Mouse (Mus musculus) megakaryocyte, embryonic 14.5 days (primary cell): ENCODE results near the gene Cnga4. TPM values are rescaled to one million over a fixed set of nuclear protein-coding genes. Genes with fewer than 3 reads are reported as not detected.
"Not testable (repeated sequence)": the region's sequence is repeated elsewhere in the genome, so short reads cannot be mapped to it uniquely, and the experiment has no call there.

Source experiments
- H3K27me3 ChIP-seq: replicated peaks from 2 replicates; pipeline ENCODE3; 2012; ENCODE audit warnings: inconsistent platforms
- H3K36me3 ChIP-seq: replicated peaks from 2 replicates; pipeline ENCODE3; 2012; ENCODE audit warnings: low read length, inconsistent platforms, mixed read lengths
- H3K4me1 ChIP-seq: 2 replicates; pipeline ENCODE4 v1.6.1; 2012; ENCODE audit warnings: inconsistent platforms
- H3K4me3 ChIP-seq: replicated peaks from 2 replicates; pipeline ENCODE3; 2012; ENCODE audit warnings: moderate library complexity, mild to moderate bottlenecking, inconsistent platforms
- H3K9me3 ChIP-seq: 2 replicates; pipeline ENCODE4 v1.6.1; 2012; ENCODE audit warnings: inconsistent platforms
- FLI1 ChIP-seq: IDR thresholded peaks from 2 replicates; pipeline ENCODE4 v1.6.1; 2012; ENCODE audit warnings: low read length, inconsistent platforms, mixed read lengths
- GATA1 ChIP-seq: IDR thresholded peaks from 3 replicates; pipeline ENCODE4 v1.6.1; 2012; ENCODE audit warnings: mixed read lengths, low read length, inconsistent platforms, borderline replicate concordance
- polyA plus RNA-seq: library from polyadenylated mRNA; stranded (reverse); fragments of >175 nt; gene quantifications from 2 replicates; pipeline ENCODE4 v1.2.3, GENCODE M21; 2012; ENCODE audit warnings: low replicate concordance; ENCODE audit not compliant: insufficient read depth

Cnga4 gene
- polyA plus RNA-seq, 1 experiment = not detected

DNA sequence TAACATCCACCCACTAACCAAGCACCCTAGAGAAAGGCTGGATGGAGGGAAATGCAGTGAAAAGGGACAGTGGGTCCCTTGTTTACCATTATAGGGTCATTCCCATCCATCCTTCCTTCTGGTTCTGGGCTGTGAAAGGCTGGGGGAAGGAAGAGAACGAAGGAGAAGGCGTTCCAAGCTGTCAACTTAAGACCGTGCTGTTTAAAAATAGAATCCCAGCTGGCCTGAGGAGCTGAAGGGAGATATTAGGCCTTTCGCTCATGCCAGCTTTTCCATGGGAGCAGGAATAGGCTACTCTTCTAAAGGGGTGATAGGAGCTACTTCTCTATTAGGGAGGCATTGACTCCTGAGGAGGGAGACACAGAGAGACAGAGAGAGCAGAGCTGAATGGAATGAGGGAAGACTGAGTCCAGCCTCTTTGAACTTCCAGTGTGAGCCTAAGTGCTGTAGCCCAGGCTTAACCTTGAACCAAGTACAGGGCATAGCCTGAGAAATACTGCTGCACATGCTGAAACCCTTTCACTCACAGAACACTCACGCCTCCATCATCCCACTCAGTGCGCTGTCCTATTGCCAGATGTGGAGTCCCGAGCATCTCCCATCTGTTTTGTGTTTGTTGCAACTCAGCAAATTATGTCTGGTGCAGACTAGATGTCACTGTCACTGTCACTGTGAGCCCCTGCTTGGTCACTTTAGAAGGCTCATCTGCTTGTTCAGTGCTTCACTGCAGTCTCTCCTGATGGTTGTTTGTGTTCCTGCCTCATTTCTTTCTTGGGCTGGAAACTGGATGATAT is 33.8 kb downstream of the Cnga4 start:
- TF ChIP-seq FLI1 (no peak), GATA1 (no peak)
- H3K4me3 ChIP-seq = no peak overlapping the region
- H3K36me3 ChIP-seq = no peaks in the 10 kb centered on the region
- no peaks in the 10 kb centered on the region for H3K4me1 ChIP-seq
- H3K9me3 ChIP-seq = peaks cover 20% of the 10 kb centered on the region
- H3K27me3 ChIP-seq = peaks cover 12% of the 10 kb centered on the region

DNA sequence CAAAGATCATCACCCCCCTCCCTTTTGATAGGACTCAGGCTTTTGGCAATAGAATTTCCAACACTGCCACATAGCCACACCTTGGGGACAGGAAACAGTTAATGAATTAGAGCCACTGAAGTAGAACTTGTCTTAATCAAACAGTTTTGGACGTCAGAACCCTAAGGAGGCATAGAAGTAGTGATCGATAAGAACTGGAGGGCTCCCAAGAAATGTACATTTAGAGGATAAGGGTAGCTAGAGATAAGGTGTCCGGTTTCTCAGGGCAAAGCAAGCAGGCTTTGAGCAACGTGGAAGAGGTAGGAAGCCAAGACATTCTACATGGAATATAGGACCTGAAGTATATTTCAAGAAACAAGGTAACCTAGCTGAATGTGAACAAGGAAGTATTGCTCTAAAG is 37.1 kb downstream of the Cnga4 start:
- H3K27me3 ChIP-seq = peaks cover 4% of the 10 kb centered on the region
- no peak for TF ChIP-seq GATA1
- no peak for TF ChIP-seq FLI1

DNA sequence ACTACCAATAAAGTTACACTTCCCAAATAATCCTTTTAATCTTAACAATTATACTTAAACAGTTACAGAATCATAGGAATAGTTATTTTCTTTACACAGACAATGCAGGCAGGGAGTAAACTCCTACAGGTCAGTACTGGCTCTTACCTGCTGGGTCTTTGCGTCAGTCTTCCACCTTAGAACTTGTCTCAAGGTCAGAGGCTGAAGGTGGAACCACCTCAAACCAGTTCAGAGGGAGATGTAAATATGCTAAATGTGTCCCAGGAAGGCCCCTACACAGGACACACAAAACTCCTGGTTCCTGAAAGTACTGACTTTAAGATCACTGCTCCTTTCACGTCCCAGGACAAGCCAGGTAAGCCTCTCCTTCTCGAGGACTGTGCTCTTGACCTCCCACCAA is 40.7 kb downstream of the Cnga4 start:
- Histone ChIP-seq H3K9me3 (no peaks in the 10 kb centered on the region), H3K4me3 (no peak overlapping the region), H3K4me1 (no peaks in the 10 kb centered on the region), H3K36me3 (no peaks in the 10 kb centered on the region), H3K27me3 (no peaks in the 10 kb centered on the region)
- no peak for TF ChIP-seq FLI1
- TF ChIP-seq GATA1 = no peak

More for the DNA sequence above, 37.1 kb downstream of the Cnga4 start:
- no peaks in the 10 kb centered on the region for H3K4me1 ChIP-seq
- no peaks in the 10 kb centered on the region for H3K36me3 ChIP-seq
- no peaks in the 10 kb centered on the region for H3K9me3 ChIP-seq
- H3K4me3 ChIP-seq = no peak overlapping the region

DNA sequence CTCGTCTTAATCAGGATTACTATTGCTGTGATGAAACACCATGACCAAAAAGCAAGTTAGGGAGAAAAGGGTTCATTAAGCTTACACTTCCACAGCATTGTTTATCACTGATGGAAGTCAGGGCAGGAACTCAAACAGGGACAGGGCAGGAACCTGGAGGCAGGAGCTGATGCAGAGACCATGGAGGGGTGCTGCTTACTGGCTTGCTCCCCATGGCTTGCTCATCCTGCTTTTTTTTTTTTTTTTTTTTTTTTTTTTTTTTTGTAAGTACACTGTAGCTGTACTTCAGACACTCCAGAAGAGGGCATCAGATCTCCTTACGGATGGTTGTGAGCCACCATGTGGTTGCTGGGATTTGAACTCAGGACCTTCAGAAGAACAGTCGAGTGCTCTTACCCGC is 49.0 kb downstream of the Cnga4 start:
- not testable (repeated sequence) for H3K9me3 ChIP-seq, H3K4me3 ChIP-seq, H3K4me1 ChIP-seq, H3K27me3 ChIP-seq, H3K36me3 ChIP-seq

Other genes starting within 250 kb of the Cnga4 start
- not detected in 2 replicates for gene Olfr684, start 240.9 kb upstream of the Cnga4 start, polyA plus RNA-seq
- gene Olfr685, start 218.6 kb upstream of the Cnga4 start, polyA plus RNA-seq = not detected in 2 replicates
- not detected in 2 replicates for gene Olfr686, start 197.1 kb upstream of the Cnga4 start, polyA plus RNA-seq
- gene Olfr688, start 116.5 kb upstream of the Cnga4 start, polyA plus RNA-seq = not detected in 2 replicates
- gene Olfr689, start 93.4 kb upstream of the Cnga4 start, polyA plus RNA-seq = not detected in 2 replicates
- gene Olfr690, start 70.5 kb upstream of the Cnga4 start, polyA plus RNA-seq = not detected in 2 replicates
- 0.10 TPM in 1 of 2 replicates, not detected in the other for gene Olfr691, start 62.3 kb upstream of the Cnga4 start, polyA plus RNA-seq
- not detected in 2 replicates for gene Olfr692, start 36.3 kb upstream of the Cnga4 start, polyA plus RNA-seq
- gene Gm5901, start 29.5 kb upstream of the Cnga4 start, polyA plus RNA-seq = not detected in 2 replicates
- 32.3 and 36.7 TPM in 2 replicates for gene Fam160a2, start 4.5 kb upstream of the Cnga4 start, polyA plus RNA-seq
- gene Cckbr, start 21.2 kb downstream of the Cnga4 start, polyA plus RNA-seq = not detected in 2 replicates
- 1.0 TPM in 1 of 2 replicates, not detected in the other for gene Cavin3, start 77.7 kb downstream of the Cnga4 start, polyA plus RNA-seq
- gene Smpd1, start 149.8 kb downstream of the Cnga4 start, polyA plus RNA-seq = 33.2 and 48.4 TPM in 2 replicates
- gene Apbb1, start 177.1 kb downstream of the Cnga4 start, polyA plus RNA-seq = 4.3 and 6.3 TPM in 2 replicates
- gene Hpx, start 195.6 kb downstream of the Cnga4 start, polyA plus RNA-seq = not detected in 2 replicates
- 5.4 and 7.3 TPM in 2 replicates for gene Trim3, start 229.0 kb downstream of the Cnga4 start, polyA plus RNA-seq
- 588 and 794 TPM in 2 replicates for gene Timm10b, start 235.5 kb downstream of the Cnga4 start, polyA plus RNA-seq
- 18.8 and 50.9 TPM in 2 replicates for gene Arfip2, start 235.8 kb downstream of the Cnga4 start, polyA plus RNA-seq
- 276 and 880 TPM in 2 replicates for gene Gm45799, start 236.0 kb downstream of the Cnga4 start, polyA plus RNA-seq
- gene Dnhd1, start 246.3 kb downstream of the Cnga4 start, polyA plus RNA-seq = 0.63 TPM in 1 of 2 replicates, not detected in the other